Mouse (Mus musculus) layer of hippocampus, postnatal 10 days (tissue): Measurements from ENCODE around the gene Gm29094. TPM values are rescaled to one million over a fixed set of nuclear protein-coding genes. Genes with fewer than 3 reads are reported as not detected.
"Not testable (repeated sequence)": the region's sequence is repeated elsewhere in the genome, so short reads cannot be mapped to it uniquely, and the experiment has no call there.

Experiments
- DNase-seq, 2 experiments: peaks; one replicate each; pipeline ENCODE4 v3.0.0; 2021; ENCODE audit warnings: low spot score in 2 of 2
- total RNA-seq, 2 experiments: library from RNA; stranded (reverse); gene quantifications; 2 replicates each; pipeline ENCODE4 v1.2.3; 2021

Gm29094 gene
- total RNA-seq, 2 experiments from 2014 or later = not detected

DNA sequence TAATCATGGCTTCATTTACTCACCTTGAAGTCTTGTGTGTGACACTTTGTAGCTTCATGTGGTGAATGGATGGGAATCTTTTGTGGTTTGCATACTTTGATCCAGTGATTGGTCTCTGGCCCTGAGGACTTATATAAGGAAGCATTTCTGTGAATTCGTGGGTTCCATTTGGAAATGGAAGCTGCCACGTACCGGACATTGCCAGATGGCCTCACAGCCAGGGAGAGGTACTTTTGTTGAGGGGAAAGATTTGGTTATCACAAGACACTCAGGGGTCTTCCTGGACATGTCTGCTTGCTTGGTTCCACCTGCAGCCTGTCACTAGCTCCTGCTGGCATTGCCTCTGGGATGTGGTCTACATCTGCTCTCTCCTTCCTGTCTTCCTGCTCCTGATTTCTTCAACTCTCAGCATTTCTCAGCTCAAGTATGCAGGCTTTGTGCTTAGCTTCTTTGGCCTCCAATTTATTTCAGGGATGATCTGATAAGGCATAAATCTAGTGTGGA lies 41.4 kb downstream of the Gm29094 start:
- not testable (repeated sequence) for DNase-seq

DNA sequence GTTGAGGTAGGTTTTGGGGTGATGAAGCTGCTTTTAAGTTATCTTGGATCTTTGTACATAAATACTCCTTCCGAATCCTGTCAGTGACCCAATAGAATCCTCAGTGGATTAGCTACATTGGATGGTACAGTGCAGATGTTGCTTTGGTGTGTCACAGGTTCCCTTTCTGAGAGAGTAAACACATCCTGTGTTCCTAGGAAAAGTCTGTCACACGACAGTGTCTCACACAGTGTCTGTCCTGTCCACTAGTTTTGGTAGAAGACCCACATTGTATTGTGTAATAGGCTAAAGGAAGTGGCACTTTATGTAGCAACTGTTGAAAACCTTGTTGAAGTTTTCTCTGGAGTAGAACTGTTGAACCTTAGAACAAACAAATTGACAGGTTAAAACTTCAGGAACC lies 54.2 kb downstream of the Gm29094 start:
- no peak for DNase-seq

DNA sequence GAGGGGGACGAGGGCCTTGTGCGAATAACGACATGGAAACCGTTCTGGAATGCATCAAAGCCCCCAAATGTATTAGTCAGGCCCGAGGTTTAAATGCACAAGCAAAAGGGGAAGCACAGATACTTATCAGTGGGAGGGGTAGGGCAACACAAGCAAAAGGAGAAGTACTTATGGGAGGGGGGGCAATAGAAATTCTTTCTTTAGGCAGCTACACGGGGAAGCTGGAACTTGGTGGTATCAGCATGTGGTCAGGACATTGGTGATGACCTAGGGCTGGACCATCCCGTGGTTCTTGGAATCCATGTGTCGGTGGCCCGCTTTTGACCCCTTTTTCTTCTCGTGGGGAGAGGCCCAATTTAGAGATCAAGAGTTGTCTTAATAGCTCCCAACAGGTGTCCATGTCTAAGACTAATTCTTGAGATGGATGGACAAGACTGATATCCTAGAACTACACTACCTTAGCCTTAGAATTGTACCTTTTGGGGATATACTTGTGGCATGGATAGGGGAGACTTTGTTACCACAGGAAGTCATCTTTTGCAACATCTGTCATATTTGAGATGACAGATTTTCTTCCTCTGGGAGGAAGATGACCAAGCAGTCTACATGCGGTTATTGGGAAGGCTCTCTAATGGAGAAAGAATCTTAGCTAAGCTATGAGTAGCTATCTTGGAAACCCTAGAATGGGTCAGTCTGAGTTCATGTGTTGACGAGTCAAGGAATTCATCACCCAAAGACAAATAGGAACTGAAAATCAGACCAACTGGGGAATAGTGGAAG lies 57.6 kb downstream of the Gm29094 start:
- DNase-seq = no peak

DNA sequence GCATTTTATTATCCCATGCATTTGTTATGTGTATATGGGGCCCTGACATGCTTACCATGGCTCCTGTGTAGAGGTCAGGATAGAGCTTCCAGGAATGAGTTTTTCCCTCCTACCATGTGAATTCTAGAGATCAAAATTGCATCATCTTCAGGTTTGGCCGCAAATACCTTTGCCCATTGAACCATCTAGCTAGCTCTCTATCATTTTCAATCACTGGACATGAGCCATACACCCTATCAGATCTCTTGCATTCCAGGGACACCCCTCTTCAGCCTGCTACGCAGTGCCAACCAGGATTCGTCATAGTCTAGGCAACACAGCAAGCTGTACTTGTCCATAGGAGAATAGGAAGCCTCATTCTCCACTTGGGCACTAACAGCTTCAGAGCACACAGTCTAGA lies 64.8 kb downstream of the Gm29094 start:
- no peak for DNase-seq

DNA sequence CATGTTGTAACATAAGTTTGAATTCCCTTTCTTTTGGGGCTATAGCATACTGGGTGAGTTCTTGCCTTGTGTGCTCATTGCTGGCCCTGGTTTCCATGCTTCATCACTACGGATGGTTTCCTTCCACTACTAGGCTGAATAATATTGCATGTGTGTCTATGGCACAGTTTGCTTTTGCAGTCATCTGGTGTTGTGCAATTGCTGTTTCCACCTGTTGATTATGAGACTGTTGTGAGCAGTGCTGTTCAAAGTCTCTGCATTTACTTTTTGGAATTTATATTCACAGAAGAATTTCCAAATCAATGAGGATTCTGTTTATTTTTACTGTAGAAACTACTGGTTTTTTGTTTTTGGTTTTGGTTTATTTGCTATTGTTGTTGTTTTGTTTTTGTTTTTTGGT lies 65.4 kb downstream of the Gm29094 start:
- DNase-seq = no peak

Other genes with a start within 250 kb of the Gm29094 start
- gene Bcl2a1a, start 242.5 kb upstream of the Gm29094 start, total RNA-seq = not detected
- gene Trim43b, start 106.5 kb upstream of the Gm29094 start, total RNA-seq = not detected
- gene Bcl2a1b, start 170 bp upstream of the Gm29094 start, total RNA-seq = under 1 TPM in 1 of 2 experiments, not detected in 1; 0.87 TPM
- gene Mthfs, start 11.3 kb downstream of the Gm29094 start, total RNA-seq = 10 to 100 TPM; 28.2 to 51.8 TPM